Mouse (Mus musculus) intestine, postnatal 0 days (tissue): ENCODE measurements at regions not wholly inside any gene's neighbourhood (a gene's known extent, or its start where the extent isn't known, plus 50 kb on each side); places are given as distances from the start of the nearest gene placed in this dataset.

Experiments
- ATAC-seq: fragments of 200-750 bp; cut with Nextera tagmentation; 2 replicates; pipeline ENCODE4 v1.8.0; 2017; ENCODE audit warnings: mild to moderate bottlenecking, moderate TSS enrichment, moderate library complexity
- H3K27ac ChIP-seq: fragments of 300-500 bp; sonication (generic); 2 replicates; pipeline ENCODE4 v1.5.1; 2014; ENCODE audit warnings: mild to moderate bottlenecking, low read depth, low read length, moderate library complexity
- H3K27me3 ChIP-seq: fragments of 300-500 bp; sonication (generic); replicated peaks from 2 replicates; pipeline ENCODE4 v1.6.1; 2014; ENCODE audit warnings: low read length, mixed read lengths; ENCODE audit not compliant: control insufficient read depth, insufficient read depth
- H3K36me3 ChIP-seq: fragments of 300-500 bp; sonication (generic); 2 replicates; pipeline ENCODE4 v1.6.1; 2014; ENCODE audit warnings: mild to moderate bottlenecking, moderate library complexity; ENCODE audit not compliant: control insufficient read depth, insufficient read depth
- H3K4me1 ChIP-seq: fragments of 300-500 bp; sonication (generic); replicated peaks from 2 replicates; pipeline ENCODE4 v1.6.1; 2014; ENCODE audit warnings: antibody characterized with exemption, low read length, mixed read lengths; ENCODE audit not compliant: control insufficient read depth, insufficient read depth
- H3K4me2 ChIP-seq: fragments of 300-500 bp; sonication (generic); replicated peaks from 2 replicates; pipeline ENCODE4 v1.6.1; 2014; ENCODE audit warnings: low read depth, mild to moderate bottlenecking, moderate library complexity
- H3K4me3 ChIP-seq: fragments of 300-500 bp; sonication (generic); 2 replicates; pipeline ENCODE4 v1.5.1; 2014; ENCODE audit warnings: low read depth, low read length
- H3K9ac ChIP-seq: fragments of 300-500 bp; sonication (generic); 2 replicates; pipeline ENCODE4 v1.6.1; 2014; ENCODE audit warnings: mild to moderate bottlenecking, low read depth, low read length
- H3K9me3 ChIP-seq: fragments of 300-500 bp; sonication (generic); 2 replicates; pipeline ENCODE4 v1.6.1; 2016; ENCODE audit warnings: mixed run types; ENCODE audit not compliant: control insufficient read depth
- CTCF ChIP-seq: sonication (generic); IDR thresholded peaks from 2 replicates; pipeline ENCODE4 v1.5.1; 2016; ENCODE audit warnings: low read depth, mild to moderate bottlenecking, control low read depth, antibody characterized with exemption, moderate library complexity
- WGBS: fragments of 180-500 bp; shearing (Covaris S2); extraction: QIAGEN DNeasy Blood & Tissue Kit; methylation state at CpG from one replicate; pipeline ENCODE4 v1.1.7; 2014; 5-methylcytosine and 5-hydroxymethylcytosine counted together

DNA sequence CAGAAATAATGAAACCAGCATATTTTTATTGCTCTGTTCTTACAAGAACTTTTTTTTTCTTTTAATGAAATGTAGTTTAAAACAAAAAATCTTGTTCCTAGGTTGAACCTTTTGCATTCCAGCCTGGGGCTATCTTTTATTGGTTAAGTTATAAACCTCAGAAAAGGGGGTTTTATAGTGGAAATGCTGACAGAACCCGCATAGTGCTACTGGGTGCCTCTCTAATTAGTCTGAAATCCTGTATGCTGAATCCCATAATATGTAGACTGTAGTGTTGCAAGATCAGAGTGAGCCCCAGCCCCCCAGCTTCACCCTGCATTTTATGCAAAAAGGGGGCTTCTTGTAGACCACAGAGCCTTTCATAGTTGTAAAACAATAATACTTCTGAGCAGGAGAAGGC, 164.4 kb upstream of the Atp5g3 start:
- Histone ChIP-seq H3K4me3 (no peak overlapping the region), H3K4me1 (no peaks in the 10 kb centered on the region), H3K9ac (no peak overlapping the region), H3K36me3 (no peaks in the 10 kb centered on the region), H3K27me3 (no peaks in the 10 kb centered on the region), H3K9me3 (no peaks in the 10 kb centered on the region), H3K27ac (no peak overlapping the region), H3K4me2 (no peak overlapping the region)
- no peak for TF ChIP-seq CTCF
- ATAC-seq = no peak
- WGBS = 76% methylated on average over 1 of the region's 1 CpGs

DNA sequence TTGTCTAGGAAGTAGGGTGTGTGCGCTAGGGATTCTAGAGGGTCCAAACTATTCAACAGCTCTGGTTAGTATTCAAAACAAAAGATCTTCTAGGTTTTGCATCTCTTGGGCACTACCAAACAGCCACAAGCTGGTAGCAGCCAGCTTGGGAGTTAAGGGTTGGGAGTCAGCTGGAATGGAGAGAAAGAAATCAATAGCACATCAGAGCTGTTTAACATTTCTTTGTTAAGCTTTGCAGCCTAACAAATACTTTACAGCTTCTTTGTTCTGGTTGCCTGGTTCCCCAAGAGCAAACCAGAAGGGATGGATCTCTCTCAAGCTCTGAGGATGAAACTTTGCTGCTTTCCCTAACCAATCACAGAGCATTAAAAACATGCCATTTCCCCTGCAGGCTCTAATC, 162.3 kb upstream of the Atp5g3 start:
- Histone ChIP-seq H3K27me3 (no peaks in the 10 kb centered on the region), H3K4me3 (no peak overlapping the region), H3K9ac (no peak overlapping the region), H3K9me3 (no peaks in the 10 kb centered on the region), H3K27ac (no peak overlapping the region), H3K4me1 (no peaks in the 10 kb centered on the region), H3K36me3 (no peaks in the 10 kb centered on the region), H3K4me2 (no peak overlapping the region)
- 100% methylated on average over 1 of the region's 1 CpGs for WGBS
- TF ChIP-seq CTCF = no peak
- no peak for ATAC-seq

DNA sequence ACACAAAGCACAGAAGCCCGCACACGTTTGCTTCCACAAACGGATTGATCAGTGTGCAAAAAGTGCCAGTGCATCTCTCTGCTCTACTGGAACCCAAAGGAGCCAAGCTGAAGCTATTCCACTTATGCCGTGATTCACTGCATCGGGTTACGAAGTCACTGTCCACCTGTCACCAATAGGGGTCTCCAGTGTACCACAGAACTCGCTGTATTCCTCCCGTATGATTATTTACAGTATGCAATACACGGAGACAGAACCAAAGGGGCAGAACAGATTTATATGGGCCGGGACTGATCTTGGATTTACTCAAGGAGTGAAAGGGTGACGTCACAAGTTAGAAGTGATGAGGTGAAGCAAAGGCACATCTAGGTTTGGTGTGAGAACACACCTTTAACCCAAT, 155.5 kb upstream of the Atp5g3 start:
- Histone ChIP-seq H3K9ac (no peak overlapping the region), H3K36me3 (no peaks in the 10 kb centered on the region), H3K27ac (no peak overlapping the region), H3K9me3 (no peaks in the 10 kb centered on the region), H3K4me3 (no peak overlapping the region), H3K4me2 (no peak overlapping the region; the same call in 1 of the 2 replicates), H3K27me3 (0 out of 2 replicates have a peak, but pooled peaks cover 3% of the 10 kb centered on the region), H3K4me1 (0 out of 2 replicates have a peak, but pooled peaks cover 2% of the 10 kb centered on the region)
- WGBS = 3% methylated on average over 11 of the region's 11 CpGs
- TF ChIP-seq CTCF = peak; percentile 98
- ATAC-seq = peak; percentile 36; the same call in 1 of the 2 replicates

DNA sequence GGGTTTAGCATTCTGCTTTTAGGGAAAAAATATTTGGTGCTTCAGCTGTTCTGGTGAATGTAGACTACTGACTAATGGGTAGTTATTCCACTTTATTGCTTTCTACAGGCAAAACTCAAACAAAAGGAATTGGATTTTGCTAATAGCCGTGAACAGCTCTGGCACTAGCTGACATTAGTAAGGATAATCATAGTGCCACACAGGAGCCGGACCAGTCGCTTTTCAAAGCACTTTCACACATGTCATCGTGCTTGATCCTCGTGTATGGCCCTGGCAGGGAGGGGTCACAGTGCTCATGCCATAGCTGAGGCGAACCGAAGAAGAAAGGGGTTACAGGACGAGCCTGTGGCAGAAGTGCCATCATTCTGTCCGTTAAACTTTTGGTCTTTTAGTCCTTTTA, 153.2 kb upstream of the Atp5g3 start:
- 0 out of 2 replicates have a peak, but pooled peaks cover 3% of the 10 kb centered on the region for H3K27me3 ChIP-seq
- H3K36me3 ChIP-seq = no peaks in the 10 kb centered on the region
- no peak overlapping the region for H3K9ac ChIP-seq
- 74% methylated on average over 9 of the region's 9 CpGs for WGBS
- ATAC-seq = no peak
- H3K27ac ChIP-seq = no peak overlapping the region
- no peak overlapping the region for H3K4me3 ChIP-seq
- no peaks in the 10 kb centered on the region for H3K9me3 ChIP-seq
- H3K4me2 ChIP-seq = no peak overlapping the region
- 0 out of 2 replicates have a peak, but pooled peaks cover 2% of the 10 kb centered on the region for H3K4me1 ChIP-seq
- no peak for TF ChIP-seq CTCF

DNA sequence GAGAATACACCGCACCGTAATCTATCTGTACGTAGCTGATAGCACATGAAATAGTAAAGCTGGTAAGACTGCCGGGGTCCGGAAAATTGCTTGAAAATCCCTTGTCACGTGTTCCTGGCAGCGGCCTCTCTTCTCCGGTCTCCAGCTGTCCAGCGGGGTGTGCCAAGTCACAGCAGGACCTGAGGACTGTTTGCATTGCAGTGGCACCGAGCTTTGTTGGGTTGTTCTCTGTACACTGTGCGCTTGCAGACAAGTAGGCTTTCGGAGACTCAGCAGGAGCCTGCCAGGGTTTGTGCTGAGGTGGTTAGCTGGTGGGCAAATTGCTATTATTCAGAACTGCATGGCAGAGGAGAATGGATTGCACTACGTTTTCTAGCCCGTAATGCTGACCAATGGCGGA, 152.7 kb upstream of the Atp5g3 start:
- 0 out of 2 replicates have a peak, but pooled peaks cover 3% of the 10 kb centered on the region for H3K27me3 ChIP-seq
- H3K36me3 ChIP-seq = no peaks in the 10 kb centered on the region
- H3K9ac ChIP-seq = no peak overlapping the region
- no peak for ATAC-seq
- WGBS = 79% methylated on average over 15 of the region's 15 CpGs
- no peak overlapping the region for H3K27ac ChIP-seq
- H3K9me3 ChIP-seq = no peaks in the 10 kb centered on the region
- no peak overlapping the region for H3K4me3 ChIP-seq
- 0 out of 2 replicates have a peak, but pooled peaks cover 2% of the 10 kb centered on the region for H3K4me1 ChIP-seq
- no peak for TF ChIP-seq CTCF
- no peak overlapping the region for H3K4me2 ChIP-seq

DNA sequence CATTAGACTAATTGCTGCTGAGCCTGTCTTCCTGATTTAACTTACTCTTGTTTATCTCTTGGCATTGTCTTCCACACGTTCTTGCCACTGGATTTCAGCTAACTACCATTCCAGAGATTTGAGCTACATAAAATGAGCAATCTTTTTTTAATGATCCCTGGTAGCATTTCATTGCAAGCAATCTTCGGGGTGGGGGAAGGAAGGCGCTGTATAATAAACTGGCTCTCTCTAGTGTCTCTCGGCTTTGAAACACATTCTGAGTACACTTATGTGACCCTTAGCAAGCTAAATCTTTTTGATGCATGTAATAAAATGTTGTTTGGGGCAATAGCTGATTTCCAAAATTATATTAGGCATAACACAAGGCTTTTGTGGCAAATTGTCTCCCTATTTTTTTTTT, 152.2 kb upstream of the Atp5g3 start:
- Histone ChIP-seq H3K9ac (no peak overlapping the region), H3K4me2 (no peak overlapping the region), H3K9me3 (no peaks in the 10 kb centered on the region), H3K4me3 (no peak overlapping the region), H3K27me3 (0 out of 2 replicates have a peak, but pooled peaks cover 3% of the 10 kb centered on the region), H3K36me3 (no peaks in the 10 kb centered on the region), H3K4me1 (0 out of 2 replicates have a peak, but pooled peaks cover 2% of the 10 kb centered on the region), H3K27ac (no peak overlapping the region)
- ATAC-seq = no peak
- WGBS = 70% methylated on average over 4 of the region's 4 CpGs
- no peak for TF ChIP-seq CTCF

DNA sequence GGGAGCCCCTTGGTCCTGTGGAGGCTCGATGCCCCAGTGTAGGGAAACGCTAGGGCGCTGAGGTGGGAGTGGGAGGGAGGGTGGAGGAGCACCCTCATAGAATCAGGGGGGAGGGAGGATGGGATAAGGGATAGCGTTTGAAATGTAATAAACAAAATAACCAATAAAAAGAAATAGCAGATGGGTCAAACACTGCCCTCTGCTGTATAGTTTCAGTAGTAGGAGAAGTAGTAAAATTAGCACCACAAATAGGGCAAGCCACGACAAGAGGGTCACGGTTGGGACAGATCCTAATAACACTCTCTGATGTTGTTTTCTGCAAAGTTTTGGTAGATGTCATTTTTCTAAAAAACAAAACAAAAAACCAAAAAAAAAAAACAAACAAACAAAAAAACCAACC, 131.3 kb upstream of the Atp5g3 start:
- Histone ChIP-seq H3K9me3 (no peaks in the 10 kb centered on the region), H3K36me3 (no peaks in the 10 kb centered on the region), H3K4me2 (no peak overlapping the region), H3K9ac (no peak overlapping the region), H3K27ac (no peak overlapping the region), H3K4me1 (no peaks in the 10 kb centered on the region), H3K27me3 (no peaks in the 10 kb centered on the region), H3K4me3 (no peak overlapping the region)
- WGBS = 79% methylated on average over 6 of the region's 6 CpGs
- ATAC-seq = no peak
- peak; percentile 47 for TF ChIP-seq CTCF
